Mouse (Mus musculus): ENCODE measurements around the gene Rln3. TPM values are rescaled to one million over a fixed set of nuclear protein-coding genes. Genes with fewer than 3 reads are reported as not detected.

Gene Rln3
- polyA plus RNA-seq, 1 experiment from 2014 or later = not detected

DNA sequence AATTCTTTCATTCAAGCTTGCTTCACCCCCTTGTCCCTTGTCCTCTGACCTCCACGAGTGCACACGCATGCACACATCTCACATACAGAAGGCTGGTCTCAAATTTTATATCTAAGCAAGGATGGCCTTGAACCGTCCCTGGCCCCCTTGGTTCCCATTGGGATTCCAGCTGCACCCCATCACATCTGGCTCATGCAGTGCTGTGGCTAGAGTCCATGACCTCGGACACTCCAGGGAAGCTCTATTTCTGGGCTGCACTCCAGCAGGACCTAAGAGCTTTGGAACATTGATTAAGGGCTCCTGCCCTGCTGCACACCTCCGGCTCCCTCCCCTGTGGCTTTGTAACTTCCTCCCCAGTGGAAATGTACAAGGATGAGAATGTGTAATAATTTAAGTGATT lies 6.8 kb downstream of the Rln3 start:
- WGBS = 85% methylated on average over 5 of the region's 5 CpGs
- ATAC-seq (no peak), DNase-seq (ENCODE audit: low spot score) (no peak)
- H3K9me3 ChIP-seq (replicated peaks; ENCODE audit: control insufficient read depth, low read length) = no peaks in the 10 kb centered on the region
- no peaks in the 10 kb centered on the region for H3K36me3 ChIP-seq (ENCODE audit: control insufficient read depth, insufficient read depth, low read length)
- H3K9ac ChIP-seq (ENCODE audit: low read length) = no peak overlapping the region
- no peak overlapping the region for H3K27ac ChIP-seq (ENCODE audit: low read depth, low read length)
- H3K4me1 ChIP-seq (ENCODE audit: control insufficient read depth, insufficient read depth, low read length) = peaks cover 5% of the 10 kb centered on the region; the same call in 1 of the 2 replicates
- H3K4me3 ChIP-seq (ENCODE audit: low read depth, low read length) = no peak overlapping the region
- H3K27me3 ChIP-seq (replicated peaks; ENCODE audit: control insufficient read depth, insufficient read depth, low read length) = peaks cover 22% of the 10 kb centered on the region
- H3K4me2 ChIP-seq (ENCODE audit: low read length) = no peak overlapping the region

DNA sequence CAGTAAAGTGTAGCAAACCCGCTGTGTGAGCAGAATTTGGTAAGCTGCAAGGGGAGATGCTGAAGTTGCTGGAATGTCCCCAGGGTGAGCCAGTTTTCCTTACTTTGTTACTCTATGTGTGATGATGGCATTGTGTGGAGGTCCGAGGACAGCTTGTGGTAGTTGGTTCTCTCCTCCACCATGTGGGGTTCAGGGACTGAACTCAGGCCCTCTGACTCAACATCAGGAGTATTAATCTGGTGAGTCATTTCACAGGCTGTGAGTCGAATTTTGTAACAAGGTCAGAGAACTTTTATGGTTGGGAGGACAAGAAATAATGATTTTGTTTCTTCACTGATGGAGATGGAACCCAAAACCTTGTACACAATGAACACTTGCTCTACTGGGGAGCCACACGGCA lies 12.0 kb downstream of the Rln3 start:
- 73% methylated on average over 4 of the region's 4 CpGs for WGBS
- no peaks in the 10 kb centered on the region for H3K36me3 ChIP-seq (ENCODE audit: control insufficient read depth, insufficient read depth, low read length)
- no peak for ATAC-seq

DNA sequence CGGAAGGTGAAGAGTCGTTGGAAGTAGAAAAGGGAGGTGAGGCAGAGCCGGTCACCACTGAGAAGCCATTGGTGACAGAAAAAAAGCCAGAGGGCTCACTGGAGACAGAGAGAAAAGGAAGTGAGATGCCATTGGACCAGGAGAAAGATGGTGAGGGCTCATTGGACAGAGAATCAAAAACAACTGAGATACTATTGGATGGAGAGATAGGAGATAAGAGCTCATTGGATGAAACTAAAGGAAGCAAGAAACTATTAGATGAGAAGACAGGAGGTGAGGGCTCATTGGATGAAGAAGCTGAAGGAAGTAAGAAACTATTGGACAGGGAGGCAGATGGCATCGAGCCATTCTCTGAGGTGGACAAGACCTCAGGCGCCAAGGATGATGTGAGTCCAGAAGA lies 15.5 kb downstream of the Rln3 start:
- Histone ChIP-seq H3K4me3 (ENCODE audit: low read depth, low read length) (no peak overlapping the region), H3K27ac (ENCODE audit: low read depth, low read length) (no peak overlapping the region), H3K27me3 (replicated peaks; ENCODE audit: control insufficient read depth, insufficient read depth, low read length) (peaks cover 25% of the 10 kb centered on the region), H3K4me2 (ENCODE audit: low read length) (no peak overlapping the region), H3K9ac (ENCODE audit: low read length) (no peak overlapping the region), H3K9me3 (replicated peaks; ENCODE audit: control insufficient read depth, low read length) (no peaks in the 10 kb centered on the region), H3K36me3 (ENCODE audit: control insufficient read depth, insufficient read depth, low read length) (no peaks in the 10 kb centered on the region), H3K4me1 (ENCODE audit: control insufficient read depth, insufficient read depth, low read length) (no peaks in the 10 kb centered on the region)
- ATAC-seq = no peak
- WGBS = 88% methylated on average over 5 of the region's 5 CpGs
- DNase-seq (ENCODE audit: low spot score) = no peak

More for the DNA sequence above, 12.0 kb downstream of the Rln3 start:
- Histone ChIP-seq H3K27ac (ENCODE audit: low read depth, low read length) (no peak overlapping the region), H3K4me3 (ENCODE audit: low read depth, low read length) (no peak overlapping the region), H3K9ac (ENCODE audit: low read length) (no peak overlapping the region), H3K9me3 (replicated peaks; ENCODE audit: control insufficient read depth, low read length) (no peaks in the 10 kb centered on the region), H3K4me2 (ENCODE audit: low read length) (no peak overlapping the region), H3K4me1 (ENCODE audit: control insufficient read depth, insufficient read depth, low read length) (no peaks in the 10 kb centered on the region), H3K27me3 (replicated peaks; ENCODE audit: control insufficient read depth, insufficient read depth, low read length) (peaks cover 6% of the 10 kb centered on the region; the same call in 1 of the 2 replicates)
- DNase-seq (ENCODE audit: low spot score) = no peak

DNA sequence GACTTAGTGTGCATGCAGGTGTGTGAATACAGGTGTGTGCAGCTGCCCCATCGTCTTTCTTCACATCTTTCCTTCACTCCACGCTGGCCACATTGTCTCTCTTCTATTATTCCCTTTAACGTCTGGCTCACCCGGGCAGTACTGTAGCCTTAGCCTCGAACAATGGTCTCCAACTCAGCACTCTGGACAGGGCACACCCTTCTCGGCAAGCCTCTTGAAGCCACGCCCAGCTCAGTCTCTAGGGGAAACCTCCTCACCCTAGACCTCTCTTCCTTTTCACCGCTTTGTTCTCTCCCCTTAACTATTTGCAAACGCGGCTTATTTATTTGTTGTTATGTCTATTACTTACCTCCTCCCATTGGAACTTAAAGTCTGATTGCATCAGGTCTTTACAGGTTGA lies 17.4 kb downstream of the Rln3 start:
- no peaks in the 10 kb centered on the region for H3K4me1 ChIP-seq (ENCODE audit: control insufficient read depth, insufficient read depth, low read length)
- H3K4me2 ChIP-seq (ENCODE audit: low read length) = no peak overlapping the region
- no peaks in the 10 kb centered on the region for H3K9me3 ChIP-seq (replicated peaks; ENCODE audit: control insufficient read depth, low read length)
- 12% methylated on average over 10 of the region's 10 CpGs for WGBS
- no peak for ATAC-seq
- no peaks in the 10 kb centered on the region for H3K36me3 ChIP-seq (ENCODE audit: control insufficient read depth, insufficient read depth, low read length)
- no peak overlapping the region for H3K9ac ChIP-seq (ENCODE audit: low read length)
- no peak for DNase-seq (ENCODE audit: low spot score)
- H3K4me3 ChIP-seq (ENCODE audit: low read depth, low read length) = no peak overlapping the region
- H3K27me3 ChIP-seq (replicated peaks; ENCODE audit: control insufficient read depth, insufficient read depth, low read length) = peaks cover 25% of the 10 kb centered on the region
- no peak overlapping the region for H3K27ac ChIP-seq (ENCODE audit: low read depth, low read length)

DNA sequence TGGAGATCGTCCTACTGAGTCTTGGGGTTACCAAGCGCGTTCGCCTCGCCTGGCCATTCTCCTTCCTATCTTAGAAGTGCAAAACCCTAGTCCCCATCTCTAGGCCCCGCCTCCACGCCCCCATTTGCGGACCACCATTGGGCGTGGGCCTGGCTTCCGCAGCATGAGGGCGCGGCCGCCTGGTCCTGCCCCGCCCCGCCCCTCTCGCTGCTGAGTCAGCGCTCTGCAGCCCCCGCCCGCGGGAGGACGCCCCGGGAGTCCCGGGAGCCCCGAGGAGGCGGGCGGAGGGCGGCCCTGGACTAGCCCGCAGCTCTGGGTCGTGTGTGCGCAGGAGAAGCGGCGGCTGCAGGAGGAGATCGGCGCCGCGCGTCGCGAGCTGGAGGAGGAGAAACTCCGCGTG lies 18.9 kb downstream of the Rln3 start:
- peak; percentile 78 for DNase-seq (ENCODE audit: low spot score)
- WGBS = under 1% methylated on average over 40 of the region's 41 CpGs
- Histone ChIP-seq H3K9ac (ENCODE audit: low read length) (peak overlapping the region; percentile 58), H3K27ac (ENCODE audit: low read depth, low read length) (no peak overlapping the region), H3K4me1 (ENCODE audit: control insufficient read depth, insufficient read depth, low read length) (no peaks in the 10 kb centered on the region), H3K36me3 (ENCODE audit: control insufficient read depth, insufficient read depth, low read length) (no peaks in the 10 kb centered on the region), H3K27me3 (replicated peaks; ENCODE audit: control insufficient read depth, insufficient read depth, low read length) (peaks cover 31% of the 10 kb centered on the region), H3K4me3 (ENCODE audit: low read depth, low read length) (peak overlapping the region; percentile 44), H3K9me3 (replicated peaks; ENCODE audit: control insufficient read depth, low read length) (no peaks in the 10 kb centered on the region), H3K4me2 (ENCODE audit: low read length) (peak overlapping the region; percentile 87)
- peak; percentile 88 for ATAC-seq

DNA sequence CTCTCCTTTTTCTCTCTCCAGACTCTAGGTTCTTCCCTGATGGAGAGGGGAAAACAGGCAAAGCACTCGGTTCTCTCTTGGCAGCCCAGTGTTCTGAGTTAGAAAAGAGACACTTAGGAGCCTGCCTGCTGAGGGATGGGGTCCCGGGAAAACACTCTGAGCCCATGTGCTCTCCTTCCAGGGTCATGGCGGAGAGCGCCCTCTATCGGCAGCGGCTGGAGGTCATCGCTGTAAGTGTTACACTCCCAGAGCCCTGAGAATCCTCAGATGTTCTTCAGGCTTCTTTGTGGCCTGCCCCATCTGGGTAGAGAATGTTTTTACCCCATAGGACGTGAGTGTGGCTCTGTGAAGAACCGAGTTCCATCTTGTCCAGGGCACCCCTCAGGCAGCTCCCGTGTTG lies 20.6 kb downstream of the Rln3 start:
- H3K9ac ChIP-seq (ENCODE audit: low read length) = no peak overlapping the region
- no peak overlapping the region for H3K4me2 ChIP-seq (ENCODE audit: low read length)
- H3K4me1 ChIP-seq (ENCODE audit: control insufficient read depth, insufficient read depth, low read length) = no peaks in the 10 kb centered on the region
- H3K9me3 ChIP-seq (replicated peaks; ENCODE audit: control insufficient read depth, low read length) = no peaks in the 10 kb centered on the region
- no peaks in the 10 kb centered on the region for H3K36me3 ChIP-seq (ENCODE audit: control insufficient read depth, insufficient read depth, low read length)
- H3K27ac ChIP-seq (ENCODE audit: low read depth, low read length) = no peak overlapping the region
- peaks cover 40% of the 10 kb centered on the region for H3K27me3 ChIP-seq (replicated peaks; ENCODE audit: control insufficient read depth, insufficient read depth, low read length)
- DNase-seq (ENCODE audit: low spot score) (peak; percentile 51), ATAC-seq (no peak)
- H3K4me3 ChIP-seq (ENCODE audit: low read depth, low read length) = no peak overlapping the region
- WGBS = 16% methylated on average over 10 of the region's 10 CpGs

DNA sequence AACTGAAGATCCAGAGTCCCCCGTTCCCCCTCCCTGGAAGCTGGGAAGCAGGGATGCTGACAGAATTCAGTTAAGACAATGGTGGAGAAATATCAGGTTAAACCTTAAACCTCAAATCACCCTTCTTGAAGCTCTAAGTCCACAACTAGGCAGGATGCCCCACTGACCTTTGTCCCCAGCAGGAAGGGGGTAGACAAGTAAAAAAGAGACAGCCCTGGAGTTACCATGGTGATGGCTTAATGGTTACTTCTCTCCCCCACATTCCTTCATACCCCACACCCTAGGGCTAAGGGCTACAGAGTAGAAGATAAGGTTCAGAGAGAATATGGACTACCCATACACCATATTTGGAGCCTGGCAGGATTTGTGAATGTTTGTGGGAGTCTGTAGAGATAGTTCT lies 21.2 kb downstream of the Rln3 start:
- Histone ChIP-seq H3K4me1 (ENCODE audit: control insufficient read depth, insufficient read depth, low read length) (no peaks in the 10 kb centered on the region), H3K4me3 (ENCODE audit: low read depth, low read length) (no peak overlapping the region), H3K9ac (ENCODE audit: low read length) (no peak overlapping the region), H3K4me2 (ENCODE audit: low read length) (no peak overlapping the region), H3K36me3 (ENCODE audit: control insufficient read depth, insufficient read depth, low read length) (no peaks in the 10 kb centered on the region), H3K27me3 (replicated peaks; ENCODE audit: control insufficient read depth, insufficient read depth, low read length) (peaks cover 40% of the 10 kb centered on the region), H3K27ac (ENCODE audit: low read depth, low read length) (no peak overlapping the region), H3K9me3 (replicated peaks; ENCODE audit: control insufficient read depth, low read length) (no peaks in the 10 kb centered on the region)
- ATAC-seq = no peak
- WGBS = 86% methylated on average over 1 of the region's 1 CpGs
- no peak for DNase-seq (ENCODE audit: low spot score)

DNA sequence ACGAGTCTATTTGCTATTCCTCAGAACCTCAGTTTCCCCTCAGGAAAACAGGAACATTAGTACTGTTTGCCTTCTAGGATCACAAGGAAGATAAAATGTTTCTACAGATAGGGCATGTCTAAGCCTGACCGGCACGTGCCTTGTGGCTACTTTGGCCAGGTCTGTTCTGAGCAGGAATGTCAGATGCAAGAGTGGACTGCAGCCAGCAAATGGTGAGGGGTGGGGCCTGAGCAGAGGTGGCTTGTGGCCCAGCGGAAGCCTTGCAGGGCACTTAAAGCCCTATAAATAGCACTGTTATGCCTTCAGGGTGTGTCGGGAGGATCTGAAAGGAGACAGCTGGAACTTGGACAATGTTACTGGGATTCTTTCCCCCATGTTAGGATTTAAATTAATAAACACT lies 21.7 kb downstream of the Rln3 start:
- ATAC-seq (no peak), DNase-seq (ENCODE audit: low spot score) (no peak)
- Histone ChIP-seq H3K27me3 (replicated peaks; ENCODE audit: control insufficient read depth, insufficient read depth, low read length) (peaks cover 34% of the 10 kb centered on the region), H3K27ac (ENCODE audit: low read depth, low read length) (no peak overlapping the region), H3K4me2 (ENCODE audit: low read length) (no peak overlapping the region), H3K4me1 (ENCODE audit: control insufficient read depth, insufficient read depth, low read length) (no peaks in the 10 kb centered on the region), H3K36me3 (ENCODE audit: control insufficient read depth, insufficient read depth, low read length) (no peaks in the 10 kb centered on the region), H3K4me3 (ENCODE audit: low read depth, low read length) (no peak overlapping the region), H3K9ac (ENCODE audit: low read length) (no peak overlapping the region), H3K9me3 (replicated peaks; ENCODE audit: control insufficient read depth, low read length) (no peaks in the 10 kb centered on the region)
- WGBS = 69% methylated on average over 5 of the region's 5 CpGs

DNA sequence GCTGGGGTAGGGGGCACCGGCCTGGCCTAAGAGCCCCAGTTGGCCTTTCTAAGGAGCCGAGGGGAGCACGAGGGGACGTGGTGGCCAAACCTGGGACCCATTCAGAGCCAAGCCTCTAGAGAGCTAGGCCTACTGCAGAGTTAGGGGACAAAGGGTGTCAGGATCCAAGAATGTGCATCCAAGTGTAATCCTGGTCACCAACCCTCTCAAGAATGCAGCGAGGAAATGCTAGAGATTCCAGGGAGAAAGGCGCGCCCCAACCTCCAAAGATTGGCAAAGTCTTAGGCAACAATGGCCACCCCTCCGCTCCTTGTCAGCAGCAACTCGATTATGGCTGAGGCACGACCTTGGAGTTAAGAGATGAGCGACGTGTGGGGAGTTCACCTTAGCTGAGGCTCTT lies 23.2 kb downstream of the Rln3 start:
- DNase-seq (ENCODE audit: low spot score) (no peak), ATAC-seq (no peak)
- Histone ChIP-seq H3K4me3 (ENCODE audit: low read depth, low read length) (no peak overlapping the region), H3K27me3 (replicated peaks; ENCODE audit: control insufficient read depth, insufficient read depth, low read length) (peaks cover 25% of the 10 kb centered on the region), H3K4me1 (ENCODE audit: control insufficient read depth, insufficient read depth, low read length) (no peaks in the 10 kb centered on the region), H3K9ac (ENCODE audit: low read length) (no peak overlapping the region), H3K36me3 (ENCODE audit: control insufficient read depth, insufficient read depth, low read length) (no peaks in the 10 kb centered on the region), H3K4me2 (ENCODE audit: low read length) (no peak overlapping the region), H3K9me3 (replicated peaks; ENCODE audit: control insufficient read depth, low read length) (no peaks in the 10 kb centered on the region), H3K27ac (ENCODE audit: low read depth, low read length) (no peak overlapping the region)
- WGBS = 46% methylated on average over 12 of the region's 12 CpGs

Measured in forebrain, embryonic 14.5 days (tissue).